Mouse (Mus musculus): ENCODE measurements around the gene 4930426L09Rik. TPM values are rescaled to one million over a fixed set of nuclear protein-coding genes. Genes with fewer than 3 reads are reported as not detected.

Gene 4930426L09Rik
- polyA plus RNA-seq, 1 experiment from 2014 or later: 0.27 TPM

DNA sequence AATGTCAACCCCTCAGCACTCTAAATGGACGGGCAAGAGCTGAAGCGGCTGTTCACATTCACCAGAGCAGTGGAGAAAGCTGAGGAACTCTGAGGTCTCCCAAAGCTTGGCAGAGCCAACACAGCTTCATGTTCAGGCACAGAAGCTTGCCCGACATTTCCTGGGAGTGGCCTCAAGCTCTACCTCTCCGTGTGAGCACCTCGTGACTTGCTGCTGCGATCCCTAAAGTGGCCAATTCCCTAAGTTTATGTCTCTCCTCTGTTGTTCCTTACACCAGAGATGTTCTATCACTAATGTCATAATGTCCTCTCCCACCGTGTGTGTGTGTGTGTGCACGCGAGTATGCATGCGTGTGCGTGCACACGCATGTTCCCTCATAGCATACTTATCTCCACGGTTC lies 42.5 kb upstream of the 4930426L09Rik start:
- Histone ChIP-seq H3K36me3 (ENCODE audit: control insufficient read depth, insufficient read depth) (no peaks in the 10 kb centered on the region), H3K9ac (ENCODE audit: low read depth, low read length) (no peak overlapping the region), H3K4me2 (replicated peaks; ENCODE audit: low read depth) (no peak overlapping the region), H3K27me3 (replicated peaks; ENCODE audit: control insufficient read depth, insufficient read depth, low read length) (no peaks in the 10 kb centered on the region), H3K27ac (ENCODE audit: low read depth, low read length) (no peak overlapping the region), H3K4me3 (ENCODE audit: low read depth, low read length) (no peak overlapping the region), H3K9me3 (ENCODE audit: control insufficient read depth) (no peaks in the 10 kb centered on the region), H3K4me1 (replicated peaks; ENCODE audit: control insufficient read depth, insufficient read depth, low read length) (no peaks in the 10 kb centered on the region)
- TF ChIP-seq CTCF (IDR thresholded peaks at IDR 0.05; ENCODE audit: low read depth): no peak
- ATAC-seq: no peak
- WGBS: 89% methylated on average over 13 of the region's 13 CpGs

DNA sequence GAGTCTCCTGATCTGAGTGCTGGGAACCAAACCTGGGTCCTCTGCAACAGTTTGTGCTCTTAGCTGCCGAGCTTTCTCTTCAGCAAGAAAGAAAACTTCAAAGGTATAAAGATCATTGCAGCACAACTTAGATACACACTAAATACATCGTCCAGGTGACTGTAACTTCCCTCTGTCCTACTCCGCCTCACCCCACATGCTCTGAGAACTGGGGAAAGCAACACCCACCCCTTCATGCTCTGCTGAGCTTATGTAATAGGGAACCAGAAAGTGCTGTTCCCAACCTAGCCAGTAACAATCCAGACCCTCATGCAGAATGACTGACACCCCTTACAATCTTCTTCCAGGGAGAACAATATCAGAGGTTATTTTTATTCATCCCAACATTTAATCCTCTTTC lies 41.7 kb upstream of the 4930426L09Rik start:
- H3K27ac ChIP-seq (ENCODE audit: low read depth, low read length): no peak overlapping the region
- H3K4me3 ChIP-seq (ENCODE audit: low read depth, low read length): no peak overlapping the region
- no peaks in the 10 kb centered on the region for H3K9me3 ChIP-seq (ENCODE audit: control insufficient read depth)
- H3K9ac ChIP-seq (ENCODE audit: low read depth, low read length): no peak overlapping the region
- WGBS: 87% methylated on average over 3 of the region's 3 CpGs
- H3K27me3 ChIP-seq (replicated peaks; ENCODE audit: control insufficient read depth, insufficient read depth, low read length): no peaks in the 10 kb centered on the region
- no peak overlapping the region for H3K4me2 ChIP-seq (replicated peaks; ENCODE audit: low read depth)
- no peaks in the 10 kb centered on the region for H3K36me3 ChIP-seq (ENCODE audit: control insufficient read depth, insufficient read depth)
- H3K4me1 ChIP-seq (replicated peaks; ENCODE audit: control insufficient read depth, insufficient read depth, low read length): no peaks in the 10 kb centered on the region
- no peak for TF ChIP-seq CTCF (IDR thresholded peaks at IDR 0.05; ENCODE audit: low read depth)
- no peak for ATAC-seq

DNA sequence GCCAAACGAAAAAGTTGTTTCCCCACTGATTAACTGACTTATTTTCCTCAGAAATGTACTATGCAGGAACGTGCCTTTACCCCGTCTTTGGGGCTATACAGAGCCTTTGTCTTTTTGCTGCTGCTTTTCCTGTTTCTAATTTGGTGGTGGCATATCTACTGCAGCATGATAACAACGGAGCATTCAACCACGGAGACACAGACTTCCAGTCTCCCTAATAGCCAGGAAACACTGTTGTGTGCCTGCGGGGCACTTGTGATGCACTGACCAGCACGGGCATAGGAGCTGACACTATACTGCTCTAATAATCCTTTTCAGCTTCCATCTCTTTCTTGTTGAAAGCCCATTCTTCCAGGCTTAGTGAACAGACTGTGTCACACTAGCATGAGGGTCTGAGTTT lies 41.2 kb upstream of the 4930426L09Rik start:
- Histone ChIP-seq H3K4me1 (replicated peaks; ENCODE audit: control insufficient read depth, insufficient read depth, low read length) (no peaks in the 10 kb centered on the region), H3K9me3 (ENCODE audit: control insufficient read depth) (no peaks in the 10 kb centered on the region), H3K27me3 (replicated peaks; ENCODE audit: control insufficient read depth, insufficient read depth, low read length) (no peaks in the 10 kb centered on the region), H3K4me2 (replicated peaks; ENCODE audit: low read depth) (no peak overlapping the region), H3K9ac (ENCODE audit: low read depth, low read length) (no peak overlapping the region), H3K4me3 (ENCODE audit: low read depth, low read length) (no peak overlapping the region), H3K36me3 (ENCODE audit: control insufficient read depth, insufficient read depth) (no peaks in the 10 kb centered on the region), H3K27ac (ENCODE audit: low read depth, low read length) (no peak overlapping the region)
- ATAC-seq: no peak
- WGBS: 76% methylated on average over 7 of the region's 7 CpGs
- no peak for TF ChIP-seq CTCF (IDR thresholded peaks at IDR 0.05; ENCODE audit: low read depth)

DNA sequence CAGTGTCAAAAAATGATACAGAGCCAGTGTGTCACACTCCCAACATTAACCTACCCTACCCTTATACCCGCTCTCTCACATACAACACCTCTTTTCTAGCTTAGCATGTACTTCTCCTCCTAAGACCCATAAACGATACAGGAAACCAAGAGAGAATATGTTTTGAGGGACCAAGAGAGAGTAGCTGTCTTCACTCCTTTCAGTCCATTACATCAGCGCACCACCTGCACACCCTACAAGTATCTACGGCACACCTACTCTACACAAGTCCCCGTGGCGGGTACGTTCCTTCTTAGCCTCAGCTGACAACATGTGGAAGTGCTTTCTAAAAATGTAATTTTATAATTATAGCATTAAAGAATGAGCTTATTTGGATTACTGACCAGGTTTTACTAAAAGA lies 40.7 kb upstream of the 4930426L09Rik start:
- TF ChIP-seq CTCF (IDR thresholded peaks at IDR 0.05; ENCODE audit: low read depth): no peak
- Histone ChIP-seq H3K9ac (ENCODE audit: low read depth, low read length) (no peak overlapping the region), H3K4me1 (replicated peaks; ENCODE audit: control insufficient read depth, insufficient read depth, low read length) (no peaks in the 10 kb centered on the region), H3K27ac (ENCODE audit: low read depth, low read length) (no peak overlapping the region), H3K9me3 (ENCODE audit: control insufficient read depth) (no peaks in the 10 kb centered on the region), H3K36me3 (ENCODE audit: control insufficient read depth, insufficient read depth) (no peaks in the 10 kb centered on the region), H3K27me3 (replicated peaks; ENCODE audit: control insufficient read depth, insufficient read depth, low read length) (no peaks in the 10 kb centered on the region), H3K4me3 (ENCODE audit: low read depth, low read length) (no peak overlapping the region), H3K4me2 (replicated peaks; ENCODE audit: low read depth) (no peak overlapping the region)
- WGBS: 94% methylated on average over 7 of the region's 7 CpGs
- ATAC-seq: no peak

DNA sequence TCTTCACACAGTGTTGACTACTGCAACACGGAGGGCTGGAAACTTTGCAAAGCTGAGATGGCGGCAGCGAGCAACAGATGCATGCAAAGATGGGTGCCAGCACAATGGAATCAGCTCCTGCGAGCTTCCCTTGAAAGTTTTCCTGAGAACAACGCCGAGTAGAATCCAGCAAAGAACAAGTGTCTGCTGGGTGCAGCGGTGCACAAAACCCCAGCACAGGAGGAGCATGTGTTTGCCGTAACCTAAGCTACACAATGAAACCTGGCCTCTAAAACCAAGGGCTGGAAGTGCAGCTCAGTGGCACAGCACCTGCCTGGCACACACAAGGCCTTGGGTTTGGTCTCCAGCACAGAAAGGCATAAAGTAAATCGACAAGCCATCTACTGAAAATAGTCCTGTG lies 40.1 kb upstream of the 4930426L09Rik start:
- WGBS: 92% methylated on average over 9 of the region's 9 CpGs
- no peaks in the 10 kb centered on the region for H3K36me3 ChIP-seq (ENCODE audit: control insufficient read depth, insufficient read depth)
- H3K4me3 ChIP-seq (ENCODE audit: low read depth, low read length): no peak overlapping the region
- H3K4me1 ChIP-seq (replicated peaks; ENCODE audit: control insufficient read depth, insufficient read depth, low read length): no peaks in the 10 kb centered on the region
- no peaks in the 10 kb centered on the region for H3K9me3 ChIP-seq (ENCODE audit: control insufficient read depth)
- no peak overlapping the region for H3K27ac ChIP-seq (ENCODE audit: low read depth, low read length)
- H3K27me3 ChIP-seq (replicated peaks; ENCODE audit: control insufficient read depth, insufficient read depth, low read length): no peaks in the 10 kb centered on the region
- no peak overlapping the region for H3K9ac ChIP-seq (ENCODE audit: low read depth, low read length)
- H3K4me2 ChIP-seq (replicated peaks; ENCODE audit: low read depth): no peak overlapping the region
- no peak for ATAC-seq
- TF ChIP-seq CTCF (IDR thresholded peaks at IDR 0.05; ENCODE audit: low read depth): no peak

DNA sequence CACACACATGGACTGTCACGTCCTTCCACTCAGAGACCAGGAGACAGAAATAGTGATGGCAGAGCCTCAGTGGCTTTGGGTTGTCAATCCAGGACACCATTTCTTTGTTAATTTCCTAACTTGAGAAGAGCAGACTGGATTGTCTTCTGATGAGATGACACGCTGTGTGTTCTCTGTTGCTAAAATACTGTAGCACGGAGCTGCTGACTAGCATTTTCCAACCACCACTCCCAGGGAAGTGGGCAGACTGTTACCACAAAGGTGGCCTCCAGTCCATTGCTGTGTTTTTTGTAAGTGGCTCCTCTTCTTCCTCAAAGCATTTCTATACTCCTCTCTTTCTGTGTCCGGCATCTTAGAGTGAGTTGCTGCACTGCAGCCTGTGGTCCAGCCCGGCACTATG lies 39.6 kb upstream of the 4930426L09Rik start:
- Histone ChIP-seq H3K4me1 (replicated peaks; ENCODE audit: control insufficient read depth, insufficient read depth, low read length) (no peaks in the 10 kb centered on the region), H3K4me3 (ENCODE audit: low read depth, low read length) (no peak overlapping the region), H3K36me3 (ENCODE audit: control insufficient read depth, insufficient read depth) (no peaks in the 10 kb centered on the region), H3K27me3 (replicated peaks; ENCODE audit: control insufficient read depth, insufficient read depth, low read length) (no peaks in the 10 kb centered on the region), H3K9me3 (ENCODE audit: control insufficient read depth) (no peaks in the 10 kb centered on the region), H3K27ac (ENCODE audit: low read depth, low read length) (no peak overlapping the region), H3K9ac (ENCODE audit: low read depth, low read length) (no peak overlapping the region), H3K4me2 (replicated peaks; ENCODE audit: low read depth) (no peak overlapping the region)
- 93% methylated on average over 5 of the region's 5 CpGs for WGBS
- TF ChIP-seq CTCF (IDR thresholded peaks at IDR 0.05; ENCODE audit: low read depth): no peak
- no peak for ATAC-seq

DNA sequence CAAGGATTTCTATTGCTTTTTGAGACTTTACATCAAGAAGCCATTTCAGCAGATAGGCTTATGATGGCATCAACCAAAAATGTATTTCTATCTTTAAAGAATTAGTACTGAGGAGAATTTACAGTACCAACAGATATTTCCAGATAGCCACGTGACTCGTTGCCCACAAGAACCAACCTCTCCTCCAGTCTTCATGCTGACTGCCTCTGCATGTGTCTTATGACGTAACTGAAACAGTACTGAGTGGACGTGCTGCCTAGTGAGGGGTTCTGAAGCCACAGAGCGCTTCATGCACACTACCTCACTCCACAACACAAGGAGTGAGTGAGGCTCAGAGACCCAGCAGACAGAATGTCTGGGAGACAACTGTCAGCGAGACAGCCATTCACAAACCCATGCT lies 39.1 kb upstream of the 4930426L09Rik start:
- H3K27ac ChIP-seq (ENCODE audit: low read depth, low read length): no peak overlapping the region
- H3K9ac ChIP-seq (ENCODE audit: low read depth, low read length): no peak overlapping the region
- 89% methylated on average over 6 of the region's 6 CpGs for WGBS
- H3K36me3 ChIP-seq (ENCODE audit: control insufficient read depth, insufficient read depth): no peaks in the 10 kb centered on the region
- no peak for TF ChIP-seq CTCF (IDR thresholded peaks at IDR 0.05; ENCODE audit: low read depth)
- no peak overlapping the region for H3K4me2 ChIP-seq (replicated peaks; ENCODE audit: low read depth)
- no peaks in the 10 kb centered on the region for H3K9me3 ChIP-seq (ENCODE audit: control insufficient read depth)
- no peaks in the 10 kb centered on the region for H3K27me3 ChIP-seq (replicated peaks; ENCODE audit: control insufficient read depth, insufficient read depth, low read length)
- no peak for ATAC-seq
- H3K4me3 ChIP-seq (ENCODE audit: low read depth, low read length): no peak overlapping the region
- H3K4me1 ChIP-seq (replicated peaks; ENCODE audit: control insufficient read depth, insufficient read depth, low read length): no peaks in the 10 kb centered on the region

All from intestine, postnatal 0 days (tissue).